Mouse (Mus musculus) forebrain, embryonic 16.5 days (tissue): ENCODE measurements around the gene 9430097D07Rik. TPM values are rescaled to one million over a fixed set of nuclear protein-coding genes. Genes with fewer than 3 reads are reported as not detected.
A peak's percentile ranks its signal among the peaks of the same experiment; 100 is the strongest.

ENCODE experiments used
- ATAC-seq: fragments of 200-750 bp; cut with Nextera tagmentation; 2 replicates; pipeline ENCODE4 v1.8.0; 2017; ENCODE audit warnings: mild to moderate bottlenecking, moderate library complexity
- H3K27ac ChIP-seq: fragments of 300-500 bp; sonication (generic); 2 replicates; pipeline ENCODE4 v1.5.1; 2014; ENCODE audit warnings: low read length, control low read depth
- H3K27me3 ChIP-seq: fragments of 300-500 bp; sonication (generic); replicated peaks from 2 replicates; pipeline ENCODE4 v1.6.1; 2014; ENCODE audit warnings: low read length; ENCODE audit not compliant: control insufficient read depth, insufficient read depth
- H3K36me3 ChIP-seq: fragments of 300-500 bp; sonication (generic); 2 replicates; pipeline ENCODE4 v1.6.1; 2014; ENCODE audit not compliant: control insufficient read depth, insufficient read depth
- H3K4me1 ChIP-seq: fragments of 300-500 bp; sonication (generic); replicated peaks from 2 replicates; pipeline ENCODE4 v1.6.1; 2014; ENCODE audit warnings: low read length; ENCODE audit not compliant: control insufficient read depth, insufficient read depth
- H3K4me2 ChIP-seq: fragments of 300-500 bp; sonication (generic); 2 replicates; pipeline ENCODE4 v1.6.1; 2014; ENCODE audit warnings: mild to moderate bottlenecking, low read length, control low read depth
- H3K4me3 ChIP-seq: fragments of 300-500 bp; sonication (generic); replicated peaks from 2 replicates; pipeline ENCODE4 v1.5.1; 2014; ENCODE audit warnings: mild to moderate bottlenecking, low read length, control low read depth
- H3K9ac ChIP-seq: fragments of 300-500 bp; sonication (generic); replicated peaks from 2 replicates; pipeline ENCODE4 v1.6.1; 2014; ENCODE audit warnings: low read depth, low read length, control low read depth
- H3K9me3 ChIP-seq: fragments of 300-500 bp; sonication (generic); 2 replicates; pipeline ENCODE4 v1.6.1; 2016; ENCODE audit warnings: low read length; ENCODE audit not compliant: control insufficient read depth
- WGBS: fragments of 180-500 bp; shearing (Covaris S2); extraction: QIAGEN DNeasy Blood & Tissue Kit; methylation state at CpG from one replicate; pipeline ENCODE4 v1.1.7; 2014; 5-methylcytosine and 5-hydroxymethylcytosine counted together
- polyA plus RNA-seq: library from polyadenylated mRNA; unstranded; fragments of >200 nt; fragmentation: Nextera tagmentation; extraction: Ambion mirVana; gene quantifications from 2 replicates; pipeline ENCODE4 v1.2.1, GENCODE M21; 2015

Gene 9430097D07Rik
- polyA plus RNA-seq, 1 experiment from 2014 or later: 0.42 TPM

DNA sequence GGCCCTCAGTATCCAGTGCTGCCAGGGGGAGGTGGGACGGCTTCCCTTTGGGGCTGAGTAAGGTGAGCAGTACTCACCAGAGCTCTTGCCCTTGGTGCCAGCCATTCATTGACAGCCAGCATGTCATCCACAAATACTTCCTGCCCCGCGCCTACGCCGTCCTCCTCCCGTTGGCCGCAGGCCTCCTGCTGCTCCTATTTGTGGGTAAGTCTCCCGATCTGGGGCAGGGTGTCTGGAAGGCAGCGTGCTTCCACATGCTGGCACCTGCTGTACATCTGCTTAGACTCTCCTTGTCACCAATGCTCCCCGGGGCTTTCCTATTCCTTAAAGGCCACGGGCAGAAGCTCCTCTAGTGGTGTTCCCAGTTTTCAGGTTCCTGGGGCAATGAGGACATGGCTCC lies 3.3 kb downstream of the 9430097D07Rik start:
- 88% methylated on average over 11 of the region's 11 CpGs for WGBS
- Histone ChIP-seq H3K27me3 (no peaks in the 10 kb centered on the region), H3K9me3 (no peaks in the 10 kb centered on the region), H3K36me3 (peaks cover 6% of the 10 kb centered on the region; the same call in 1 of the 2 replicates), H3K4me1 (peaks cover 19% of the 10 kb centered on the region), H3K4me2 (no peak overlapping the region), H3K27ac (no peak overlapping the region), H3K9ac (no peak overlapping the region), H3K4me3 (no peak overlapping the region)
- ATAC-seq: no peak

DNA sequence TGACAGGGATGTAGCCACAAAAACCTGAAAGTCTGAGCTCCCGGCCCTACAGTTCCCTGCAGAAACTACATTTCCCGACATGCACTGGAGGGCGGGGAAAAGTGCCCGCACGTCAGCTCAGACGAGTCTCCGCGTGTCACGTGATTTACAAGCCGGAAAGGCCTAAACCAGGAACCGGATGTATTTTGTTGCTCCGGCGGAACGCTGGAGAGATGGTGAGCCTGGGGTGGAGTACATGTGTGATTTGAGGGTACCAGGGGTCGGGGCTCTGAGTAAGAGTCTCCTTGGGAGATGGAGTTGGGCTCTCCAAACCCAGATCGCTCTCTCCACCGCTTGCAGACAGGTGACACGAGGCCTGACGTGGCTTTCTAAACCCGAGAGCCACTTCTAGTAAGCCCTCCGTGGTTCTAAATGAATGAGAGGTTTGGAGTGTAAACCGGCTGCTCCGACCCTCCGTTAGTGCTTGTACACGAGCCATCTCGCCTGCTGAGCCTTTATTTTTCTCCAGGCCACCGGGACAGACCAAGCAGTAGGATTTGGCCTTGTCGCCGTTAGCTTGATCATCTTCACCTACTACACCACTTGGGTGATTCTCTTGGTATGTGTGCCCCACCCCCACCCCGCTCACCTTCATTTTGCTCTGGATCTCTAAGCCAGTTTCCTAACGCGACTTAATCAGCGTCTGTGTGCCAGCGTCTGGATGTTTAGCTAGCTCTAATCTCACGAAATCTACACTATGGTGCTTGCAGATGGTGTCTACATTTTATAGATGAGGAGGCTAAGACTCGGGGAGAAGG lies 4.6 kb downstream of the 9430097D07Rik start, which contains the start of gene Dpm2:
Gene Dpm2 (plus strand): TSS at position 161 of the 797 bp plus-strand sequence.
- H3K9ac ChIP-seq: peak within 1 kb of the TSS; percentile 57
- no peaks in the 10 kb centered on the region for H3K27me3 ChIP-seq
- 2% methylated on average over 36 of the region's 36 CpGs for WGBS
- H3K27ac ChIP-seq: no peak within 1 kb of the TSS
- H3K4me3 ChIP-seq: peak within 1 kb of the TSS; percentile 58
- no peaks in the 10 kb centered on the region for H3K9me3 ChIP-seq
- peak; percentile 86 for ATAC-seq
- peak within 1 kb of the TSS; percentile 89 for H3K4me2 ChIP-seq
- H3K36me3 ChIP-seq: peaks cover 6% of the 10 kb centered on the region; the same call in 1 of the 2 replicates
- peaks cover 19% of the 10 kb centered on the region for H3K4me1 ChIP-seq

DNA sequence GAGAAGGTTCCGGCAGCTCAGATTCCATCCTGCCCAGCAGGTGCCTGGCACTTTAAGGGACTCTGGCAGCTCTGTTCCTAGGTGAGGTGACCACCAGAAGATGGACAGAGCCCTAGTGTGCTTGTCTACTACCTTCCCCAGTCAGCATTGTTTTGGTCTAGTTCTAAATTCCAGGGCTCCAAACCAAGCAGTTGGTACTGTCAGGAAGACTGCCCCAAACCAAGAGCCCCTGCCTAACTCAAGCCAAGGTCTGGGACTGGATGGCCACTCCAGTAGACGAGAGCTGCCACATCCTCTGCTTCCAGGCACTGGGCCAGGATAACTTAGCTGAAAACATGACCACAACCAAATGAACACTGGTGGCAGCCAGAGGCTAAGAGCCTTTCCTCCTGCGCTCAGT lies 6.5 kb downstream of the 9430097D07Rik start:
- Histone ChIP-seq H3K4me2 (no peak overlapping the region), H3K4me3 (no peak overlapping the region), H3K27me3 (no peaks in the 10 kb centered on the region), H3K27ac (no peak overlapping the region), H3K9me3 (no peaks in the 10 kb centered on the region), H3K9ac (no peak overlapping the region), H3K4me1 (peaks cover 13% of the 10 kb centered on the region), H3K36me3 (peaks cover 8% of the 10 kb centered on the region; the same call in 1 of the 2 replicates)
- WGBS: 82% methylated on average over 3 of the region's 3 CpGs
- ATAC-seq: no peak

DNA sequence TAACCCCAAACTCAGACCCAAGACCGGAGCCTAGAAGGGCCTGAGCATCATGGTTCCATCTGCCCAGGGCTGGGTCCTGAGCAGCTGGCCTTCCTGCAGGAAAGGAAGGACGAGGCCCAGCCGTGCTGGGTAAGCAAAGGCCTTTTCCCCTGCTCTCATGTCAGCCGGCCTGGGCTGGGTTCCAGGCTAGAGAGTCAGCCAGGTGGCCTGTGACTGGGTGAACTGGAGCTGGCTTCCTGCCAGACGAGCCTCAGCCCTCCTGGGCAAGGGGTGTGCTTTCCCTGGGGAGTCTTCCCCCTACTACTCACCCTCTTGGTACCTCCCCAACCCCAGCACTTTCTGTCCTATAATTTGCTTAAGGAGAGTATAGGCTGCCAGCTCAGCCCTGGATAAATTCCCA lies 7.3 kb downstream of the 9430097D07Rik start:
- H3K9me3 ChIP-seq: no peaks in the 10 kb centered on the region

DNA sequence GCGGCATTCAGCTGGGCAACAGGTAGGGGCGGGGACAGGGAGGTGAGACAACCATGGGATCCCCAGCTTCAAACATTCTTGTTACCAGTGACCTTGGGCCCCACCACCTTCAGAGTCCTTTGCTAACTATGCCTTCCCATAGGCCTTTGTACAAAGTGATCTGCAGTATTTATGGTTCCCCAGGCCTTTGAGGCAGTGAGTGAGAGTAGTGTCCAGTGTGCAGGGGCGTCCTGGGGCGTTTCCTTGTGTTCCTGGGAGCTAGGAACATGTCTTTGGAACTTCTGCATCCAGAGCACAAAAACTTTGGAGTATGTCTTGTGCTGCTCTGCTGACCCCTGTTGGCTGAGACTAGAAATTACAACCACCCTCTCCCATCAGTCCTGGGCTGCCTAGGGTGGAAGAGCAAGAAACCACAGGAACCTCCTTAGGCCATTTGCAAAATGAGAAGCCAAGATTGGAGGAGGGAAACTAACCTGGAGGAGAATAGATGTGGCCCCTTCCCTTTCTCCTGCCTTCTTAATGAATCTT lies 8.9 kb downstream of the 9430097D07Rik start:
- no peaks in the 10 kb centered on the region for H3K9me3 ChIP-seq
- H3K4me2 ChIP-seq: no peak overlapping the region
- no peak overlapping the region for H3K4me3 ChIP-seq
- no peak for ATAC-seq
- no peak overlapping the region for H3K27ac ChIP-seq
- H3K36me3 ChIP-seq: peaks cover 11% of the 10 kb centered on the region
- H3K4me1 ChIP-seq: peaks cover 5% of the 10 kb centered on the region
- H3K9ac ChIP-seq: no peak overlapping the region
- no peaks in the 10 kb centered on the region for H3K27me3 ChIP-seq
- 42% methylated on average over 4 of the region's 4 CpGs for WGBS

More for the DNA sequence above, 7.3 kb downstream of the 9430097D07Rik start:
- H3K27me3 ChIP-seq: no peaks in the 10 kb centered on the region
- no peak for ATAC-seq
- peaks cover 11% of the 10 kb centered on the region for H3K36me3 ChIP-seq
- H3K27ac ChIP-seq: no peak overlapping the region
- no peak overlapping the region for H3K4me2 ChIP-seq
- WGBS: 58% methylated on average over 5 of the region's 5 CpGs
- no peak overlapping the region for H3K4me3 ChIP-seq
- no peak overlapping the region for H3K9ac ChIP-seq
- H3K4me1 ChIP-seq: peaks cover 13% of the 10 kb centered on the region

GRCm38 (mm10) chr2:32559570-32559969 lies 15.9 kb downstream of the 9430097D07Rik start:
- Histone ChIP-seq H3K9me3 (no peaks in the 10 kb centered on the region), H3K36me3 (peaks cover 5% of the 10 kb centered on the region), H3K27ac (peak overlapping the region; percentile 56), H3K4me2 (no peak overlapping the region), H3K4me3 (no peak overlapping the region), H3K4me1 (peaks cover 11% of the 10 kb centered on the region), H3K27me3 (no peaks in the 10 kb centered on the region), H3K9ac (peak overlapping the region; percentile 48)
- peak; percentile 79 for ATAC-seq
- WGBS: 1% methylated on average over 5 of the region's 5 CpGs

GRCm38 (mm10) chr2:32556019-32556418 lies 19.5 kb downstream of the 9430097D07Rik start:
- no peak overlapping the region for H3K9ac ChIP-seq
- no peak for ATAC-seq

DNA sequence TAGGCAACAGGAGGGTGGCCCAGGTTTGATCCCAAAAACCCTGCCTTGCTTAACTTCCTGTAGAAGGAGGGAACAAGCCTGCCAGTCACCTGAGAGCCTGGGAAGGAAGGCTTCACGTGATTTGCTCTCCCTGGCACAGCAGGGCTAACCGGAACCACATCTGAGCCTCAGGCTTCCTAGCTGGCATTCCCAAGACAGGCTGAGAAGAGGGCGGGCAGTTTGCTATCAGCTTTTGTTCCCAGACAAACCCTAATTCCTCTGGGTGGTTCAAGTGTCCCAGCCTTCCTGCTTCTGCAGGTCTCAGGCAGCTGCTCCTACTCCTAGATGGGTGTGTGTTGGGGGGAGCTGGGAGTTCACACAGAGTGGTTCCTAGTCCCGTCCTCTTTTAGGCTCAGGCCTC lies 20.0 kb downstream of the 9430097D07Rik start:
- Histone ChIP-seq H3K36me3 (no peaks in the 10 kb centered on the region), H3K4me2 (no peak overlapping the region), H3K4me1 (peaks cover 11% of the 10 kb centered on the region), H3K9ac (no peak overlapping the region), H3K27ac (no peak overlapping the region), H3K9me3 (no peaks in the 10 kb centered on the region), H3K4me3 (no peak overlapping the region), H3K27me3 (no peaks in the 10 kb centered on the region)
- WGBS: 41% methylated on average over 4 of the region's 4 CpGs
- no peak for ATAC-seq

More at GRCm38 (mm10) chr2:32556019-32556418, 19.5 kb downstream of the 9430097D07Rik start:
- Histone ChIP-seq H3K4me2 (no peak overlapping the region), H3K4me3 (no peak overlapping the region), H3K4me1 (peaks cover 11% of the 10 kb centered on the region), H3K27ac (no peak overlapping the region), H3K27me3 (no peaks in the 10 kb centered on the region), H3K36me3 (no peaks in the 10 kb centered on the region), H3K9me3 (no peaks in the 10 kb centered on the region)
- 77% methylated on average over 7 of the region's 7 CpGs for WGBS

GRCm38 (mm10) chr2:32553592-32554148 lies 21.8 kb downstream of the 9430097D07Rik start:
- Histone ChIP-seq H3K36me3 (no peaks in the 10 kb centered on the region), H3K4me2 (no peak overlapping the region), H3K4me3 (no peak overlapping the region), H3K9me3 (no peaks in the 10 kb centered on the region), H3K27ac (no peak overlapping the region), H3K9ac (no peak overlapping the region), H3K4me1 (no peaks in the 10 kb centered on the region), H3K27me3 (no peaks in the 10 kb centered on the region)
- no peak for ATAC-seq
- 83% methylated on average over 7 of the region's 7 CpGs for WGBS
